Mouse (Mus musculus) neural tube, embryonic 11.5 days (tissue): Measurements from ENCODE around the gene Mrps6. TPM values are rescaled to one million over a fixed set of nuclear protein-coding genes. Genes with fewer than 3 reads are reported as not detected.
"Not testable (repeated sequence)": the region's sequence is repeated elsewhere in the genome, so short reads cannot be mapped to it uniquely, and the experiment has no call there.

ENCODE experiments used
- ATAC-seq: fragments of 200-750 bp; cut with Nextera tagmentation; 2 replicates; pipeline ENCODE4 v1.8.0; 2017; ENCODE audit warnings: moderate number of reproducible peaks, mild to moderate bottlenecking, moderate TSS enrichment, moderate library complexity; ENCODE audit not compliant: insufficient read depth, low FRiP score, low TSS enrichment
- DNase-seq: peaks from one replicate; pipeline ENCODE4 v3.0.0-alpha.2; 2015; ENCODE audit warnings: low spot score
- H3K27ac ChIP-seq: fragments of 300-500 bp; sonication (generic); 2 replicates; pipeline ENCODE4 v1.5.1; 2014; ENCODE audit warnings: low read depth, mild to moderate bottlenecking, low read length
- H3K27me3 ChIP-seq: fragments of 300-500 bp; sonication (generic); 2 replicates; pipeline ENCODE4 v1.6.1; 2014; ENCODE audit warnings: mild to moderate bottlenecking, low read length, mixed read lengths; ENCODE audit not compliant: control insufficient read depth, insufficient read depth
- H3K36me3 ChIP-seq: fragments of 300-500 bp; sonication (generic); 2 replicates; pipeline ENCODE4 v1.6.1; 2014; ENCODE audit warnings: mild to moderate bottlenecking, low read length, moderate library complexity, mixed read lengths; ENCODE audit not compliant: control insufficient read depth, insufficient read depth
- H3K4me1 ChIP-seq: fragments of 300-500 bp; sonication (generic); 2 replicates; pipeline ENCODE4 v1.6.1; 2014; ENCODE audit warnings: low read length, mixed read lengths; ENCODE audit not compliant: control insufficient read depth, insufficient read depth
- H3K4me2 ChIP-seq: fragments of 300-500 bp; sonication (generic); 2 replicates; pipeline ENCODE4 v1.6.1; 2014; ENCODE audit warnings: low read depth, mild to moderate bottlenecking, moderate library complexity
- H3K4me3 ChIP-seq: fragments of 300-500 bp; sonication (generic); 2 replicates; pipeline ENCODE4 v1.5.1; 2014; ENCODE audit warnings: low read depth, low read length
- H3K9ac ChIP-seq: fragments of 300-500 bp; sonication (generic); 2 replicates; pipeline ENCODE4 v1.6.1; 2014; ENCODE audit warnings: mild to moderate bottlenecking, low read length
- H3K9me3 ChIP-seq: fragments of 300-500 bp; sonication (generic); 2 replicates; pipeline ENCODE4 v1.6.1; 2016; ENCODE audit warnings: low read length; ENCODE audit not compliant: control insufficient read depth
- WGBS: fragments of 180-500 bp; shearing (Covaris S2); extraction: QIAGEN DNeasy Blood & Tissue Kit; methylation state at CpG from one replicate; pipeline ENCODE4 v1.1.7; 2014; 5-methylcytosine and 5-hydroxymethylcytosine counted together
- polyA plus RNA-seq: library from polyadenylated mRNA; unstranded; fragments of >200 nt; fragmentation: Nextera tagmentation; extraction: Ambion mirVana; gene quantifications from 2 replicates; pipeline ENCODE4 v1.2.1, GENCODE M21; 2014

Gene Mrps6
- polyA plus RNA-seq, 1 experiment from 2014 or later, result 127 TPM

DNA sequence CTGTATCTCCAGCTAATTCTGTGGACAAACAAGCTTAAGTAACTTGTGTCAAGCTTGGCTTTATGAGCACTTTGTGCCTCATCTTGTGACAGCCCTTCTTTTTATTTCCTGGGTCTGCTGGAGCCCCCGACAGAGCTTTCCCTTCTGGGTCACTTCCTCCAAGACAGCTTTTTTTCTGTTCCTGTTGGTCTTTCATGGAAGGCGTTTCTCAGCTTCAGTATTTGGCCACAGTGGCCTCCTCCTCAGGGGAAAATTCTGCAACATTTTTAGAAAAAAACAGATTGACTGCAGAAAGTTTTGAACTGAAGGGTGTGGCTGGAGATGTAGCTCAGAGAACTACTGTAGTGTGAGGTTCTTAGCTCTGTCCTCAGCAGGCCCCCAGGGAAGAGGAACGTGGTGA lies 31.2 kb downstream of the Mrps6 start:
- Histone ChIP-seq H3K9ac (no peak overlapping the region), H3K4me1 (no peaks in the 10 kb centered on the region; the same call in 1 of the 2 replicates), H3K27ac (no peak overlapping the region), H3K4me3 (no peak overlapping the region), H3K4me2 (no peak overlapping the region), H3K36me3 (no peaks in the 10 kb centered on the region), H3K9me3 (no peaks in the 10 kb centered on the region), H3K27me3 (no peaks in the 10 kb centered on the region)
- ATAC-seq (no peak), DNase-seq (no peak)
- WGBS, result 68% methylated on average over 3 of the region's 3 CpGs

DNA sequence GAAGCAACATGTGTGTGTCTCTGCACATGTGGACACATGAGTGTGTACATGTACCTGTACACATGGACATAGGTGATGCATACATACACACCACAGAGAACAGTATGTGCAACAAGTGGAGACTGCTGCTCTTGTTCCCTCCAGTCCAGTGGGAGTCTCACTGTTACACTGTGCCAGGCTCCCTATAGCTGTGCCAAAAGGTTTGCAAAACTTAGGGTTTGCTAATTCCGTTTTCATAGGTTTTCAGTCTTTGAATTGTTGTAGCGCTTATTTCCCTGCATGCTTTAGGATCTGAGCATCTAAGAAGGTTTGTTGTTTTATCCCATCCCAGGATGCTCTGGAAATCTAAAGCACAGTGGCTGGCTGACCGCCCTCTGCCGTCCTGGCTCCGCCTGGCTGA lies 33.8 kb downstream of the Mrps6 start:
- Histone ChIP-seq H3K27ac (no peak overlapping the region), H3K36me3 (no peaks in the 10 kb centered on the region), H3K4me1 (no peaks in the 10 kb centered on the region; the same call in 1 of the 2 replicates), H3K9ac (no peak overlapping the region), H3K4me3 (no peak overlapping the region), H3K27me3 (no peaks in the 10 kb centered on the region), H3K4me2 (no peak overlapping the region), H3K9me3 (no peaks in the 10 kb centered on the region)
- no peak for ATAC-seq
- DNase-seq, result no peak
- 87% methylated on average over 5 of the region's 5 CpGs for WGBS

DNA sequence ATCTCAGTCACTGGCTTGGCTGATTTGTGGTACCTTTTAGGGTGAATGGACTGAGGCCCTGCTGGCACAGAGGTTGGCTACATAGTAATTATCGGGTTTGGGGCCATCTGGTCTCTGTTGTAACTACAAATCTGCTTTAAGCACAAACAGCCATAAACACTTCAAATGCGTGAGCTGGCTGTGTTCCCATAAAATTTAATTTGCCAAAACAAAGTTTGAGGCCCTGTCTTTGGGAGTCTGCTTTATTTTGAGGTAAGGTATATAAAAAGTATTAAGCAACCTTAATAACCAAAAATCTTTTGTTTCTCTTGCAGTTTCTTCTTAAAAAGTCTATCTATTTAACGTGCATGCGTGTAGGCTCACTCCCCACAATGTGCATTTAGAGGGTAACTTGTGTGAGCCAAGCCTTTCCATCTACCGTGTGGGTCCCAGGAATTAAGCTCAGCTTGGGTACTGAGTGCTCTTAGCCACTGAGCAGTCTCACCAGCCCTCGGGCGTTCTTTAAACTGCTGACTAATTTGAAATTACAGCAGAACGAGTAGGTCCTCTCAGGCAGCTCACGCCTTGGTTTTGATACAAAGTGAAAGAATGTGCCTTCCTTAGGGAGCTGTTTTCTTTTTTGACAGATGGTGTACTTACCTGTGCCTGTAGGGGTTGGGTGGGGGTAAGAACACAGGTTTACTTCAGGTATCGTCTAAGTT lies 40.4 kb downstream of the Mrps6 start:
- Histone ChIP-seq H3K36me3 (no peaks in the 10 kb centered on the region), H3K27ac (no peak overlapping the region), H3K9ac (no peak overlapping the region), H3K4me3 (no peak overlapping the region), H3K4me1 (peaks cover 2% of the 10 kb centered on the region; the same call in 1 of the 2 replicates), H3K9me3 (no peaks in the 10 kb centered on the region), H3K4me2 (no peak overlapping the region), H3K27me3 (no peaks in the 10 kb centered on the region)
- WGBS, result 73% methylated on average over 10 of the region's 10 CpGs
- DNase-seq (no peak), ATAC-seq (no peak)

DNA sequence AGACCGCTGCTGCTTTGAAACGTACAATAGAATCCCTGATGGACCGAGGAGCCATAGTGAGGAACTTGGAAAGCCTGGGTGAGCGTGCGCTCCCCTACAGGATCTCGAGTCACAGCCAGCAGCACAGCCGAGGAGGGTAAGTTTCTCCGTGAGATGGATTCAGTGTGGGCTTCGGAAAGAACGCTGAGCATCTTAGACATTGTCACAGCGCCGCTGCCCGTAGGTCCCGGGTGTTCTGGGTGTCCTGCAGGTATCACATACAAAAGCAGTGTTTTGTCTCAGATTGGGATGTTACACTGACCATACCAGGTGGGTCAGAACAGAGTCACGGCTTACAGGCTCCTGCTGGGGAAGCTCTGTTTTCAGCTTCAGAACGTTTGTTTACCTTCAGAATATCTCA lies 41.5 kb downstream of the Mrps6 start:
- Histone ChIP-seq H3K27me3 (no peaks in the 10 kb centered on the region), H3K4me2 (no peak overlapping the region), H3K4me3 (no peak overlapping the region), H3K27ac (no peak overlapping the region), H3K9me3 (no peaks in the 10 kb centered on the region), H3K4me1 (peaks cover 2% of the 10 kb centered on the region; the same call in 1 of the 2 replicates), H3K9ac (no peak overlapping the region), H3K36me3 (no peaks in the 10 kb centered on the region)
- DNase-seq (no peak), ATAC-seq (no peak)
- WGBS, result 87% methylated on average over 16 of the region's 16 CpGs

DNA sequence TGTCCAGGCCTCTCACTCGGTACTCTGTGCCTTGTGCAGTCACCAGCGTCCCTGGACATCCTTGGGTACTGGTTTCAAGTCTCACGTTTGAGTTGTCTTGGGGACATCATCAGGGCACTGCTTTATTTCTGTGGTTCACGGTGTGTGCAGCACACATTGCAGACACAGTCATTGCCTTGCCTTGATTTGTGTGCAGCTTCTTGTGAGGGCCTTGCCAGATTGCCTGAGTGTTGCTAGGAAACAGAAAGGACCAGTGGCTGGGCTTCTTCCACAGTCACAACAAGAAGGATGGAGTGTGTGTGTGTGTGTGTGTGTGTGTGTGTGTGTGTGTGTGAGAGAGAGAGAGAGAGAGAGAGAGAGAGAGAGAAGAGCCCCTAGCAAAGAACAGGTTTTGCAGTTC lies 42.0 kb downstream of the Mrps6 start:
- 80% methylated on average over 4 of the region's 4 CpGs for WGBS
- no peaks in the 10 kb centered on the region for H3K36me3 ChIP-seq
- no peak overlapping the region for H3K4me3 ChIP-seq
- no peak overlapping the region for H3K27ac ChIP-seq
- H3K9me3 ChIP-seq, result no peaks in the 10 kb centered on the region
- no peaks in the 10 kb centered on the region for H3K27me3 ChIP-seq
- H3K4me2 ChIP-seq, result no peak overlapping the region
- ATAC-seq (peak; percentile 38; the same call in 1 of the 2 replicates), DNase-seq (no peak)
- H3K4me1 ChIP-seq, result peaks cover 2% of the 10 kb centered on the region; the same call in 1 of the 2 replicates
- no peak overlapping the region for H3K9ac ChIP-seq

DNA sequence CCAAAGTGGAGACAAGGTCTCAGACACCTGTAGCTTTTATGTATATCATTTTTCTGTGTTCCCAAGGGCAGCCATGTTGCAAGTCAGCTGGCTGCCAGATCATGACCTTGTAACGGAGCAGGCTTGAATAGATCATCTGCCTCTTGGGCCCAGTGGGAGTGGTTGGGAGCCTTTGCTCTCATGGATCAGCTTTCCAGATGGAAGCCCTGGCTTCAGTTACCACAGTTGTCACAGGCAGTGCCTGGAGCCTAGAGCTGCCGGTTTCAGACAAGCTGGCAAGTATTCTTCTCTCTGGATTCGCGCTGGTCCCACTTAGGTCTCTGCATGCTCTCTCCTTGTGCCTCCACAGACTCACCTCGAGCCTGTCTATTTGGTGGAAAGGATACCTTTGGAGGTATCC lies 44.0 kb downstream of the Mrps6 start:
- WGBS, result 83% methylated on average over 5 of the region's 5 CpGs
- H3K27ac ChIP-seq, result no peak overlapping the region
- H3K4me3 ChIP-seq, result no peak overlapping the region
- no peak overlapping the region for H3K4me2 ChIP-seq
- no peaks in the 10 kb centered on the region for H3K9me3 ChIP-seq
- no peak overlapping the region for H3K9ac ChIP-seq
- DNase-seq, result no peak
- H3K36me3 ChIP-seq, result no peaks in the 10 kb centered on the region
- ATAC-seq, result no peak
- H3K27me3 ChIP-seq, result no peaks in the 10 kb centered on the region
- peaks cover 2% of the 10 kb centered on the region; the same call in 1 of the 2 replicates for H3K4me1 ChIP-seq

DNA sequence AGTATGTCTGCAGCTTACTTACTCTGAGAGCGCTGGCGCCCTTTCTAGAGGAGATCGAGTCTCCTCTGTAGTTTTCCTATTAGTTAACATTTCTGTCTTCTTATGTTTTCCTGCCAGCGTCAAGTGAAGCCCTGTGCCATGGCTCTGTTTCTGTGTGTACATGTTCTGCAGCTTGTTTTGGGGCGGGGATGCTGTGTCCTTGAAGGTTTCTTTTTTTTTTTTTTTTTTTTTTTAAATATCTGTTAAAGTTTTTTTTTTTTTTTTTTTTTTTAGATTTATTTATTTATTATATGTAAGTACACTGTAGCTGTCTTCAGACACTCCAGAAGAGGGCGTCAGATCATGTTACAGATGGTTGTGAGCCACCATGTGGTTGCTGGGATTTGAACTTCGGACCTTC lies 44.9 kb downstream of the Mrps6 start:
- H3K9ac ChIP-seq, H3K4me2 ChIP-seq, H3K4me3 ChIP-seq, H3K9me3 ChIP-seq, H3K36me3 ChIP-seq, H3K27ac ChIP-seq, DNase-seq, ATAC-seq, H3K27me3 ChIP-seq, H3K4me1 ChIP-seq: not testable (repeated sequence)
- WGBS, result 93% methylated on average over 6 of the region's 7 CpGs

DNA sequence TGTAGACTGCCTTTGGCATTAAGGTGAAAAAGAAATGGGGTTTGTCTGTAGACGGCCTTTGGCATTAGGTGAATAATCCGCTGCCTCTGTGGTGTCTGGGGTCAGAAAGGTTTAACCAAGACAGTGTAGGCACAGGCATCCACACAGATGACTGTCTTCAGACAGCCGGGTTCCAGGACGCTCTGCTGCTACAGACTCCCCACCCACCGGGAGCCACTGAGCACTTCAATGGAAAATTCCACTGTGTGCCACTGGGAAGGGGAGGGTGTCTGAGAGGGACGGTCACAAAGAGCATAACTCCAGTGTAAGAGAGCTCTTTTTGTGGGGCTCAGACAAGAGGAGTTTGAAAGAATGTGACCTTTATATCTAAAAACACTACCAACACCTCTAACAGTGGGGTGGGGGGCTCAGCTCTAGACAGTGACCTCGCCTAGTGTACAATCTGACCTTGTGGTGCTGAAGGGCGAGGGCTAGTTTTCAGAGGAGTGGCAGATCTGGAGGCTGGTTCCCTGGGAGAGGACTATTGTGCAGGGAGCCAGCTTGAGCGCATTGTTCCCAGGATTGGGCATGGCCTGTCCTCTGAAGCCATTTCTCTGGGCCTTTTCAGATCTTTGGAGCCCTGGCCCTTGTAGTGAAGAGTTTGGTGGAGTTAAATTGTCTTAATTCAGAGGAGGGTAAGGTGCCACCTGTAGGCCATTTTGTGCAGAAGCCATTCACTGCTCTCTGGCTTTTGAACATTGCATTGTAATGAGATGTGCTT lies 45.7 kb downstream of the Mrps6 start:
- H3K4me3 ChIP-seq, result no peak overlapping the region
- no peaks in the 10 kb centered on the region for H3K36me3 ChIP-seq
- H3K27me3 ChIP-seq, result no peaks in the 10 kb centered on the region
- 0 out of 2 replicates have a peak overlapping the region, but pooled peaks have one; percentile 42 for H3K27ac ChIP-seq
- H3K9ac ChIP-seq, result no peak overlapping the region
- DNase-seq (no peak), ATAC-seq (no peak)
- 37% methylated on average over 9 of the region's 9 CpGs for WGBS
- H3K4me1 ChIP-seq, result peaks cover 2% of the 10 kb centered on the region; the same call in 1 of the 2 replicates
- H3K4me2 ChIP-seq, result no peak overlapping the region
- no peaks in the 10 kb centered on the region for H3K9me3 ChIP-seq

DNA sequence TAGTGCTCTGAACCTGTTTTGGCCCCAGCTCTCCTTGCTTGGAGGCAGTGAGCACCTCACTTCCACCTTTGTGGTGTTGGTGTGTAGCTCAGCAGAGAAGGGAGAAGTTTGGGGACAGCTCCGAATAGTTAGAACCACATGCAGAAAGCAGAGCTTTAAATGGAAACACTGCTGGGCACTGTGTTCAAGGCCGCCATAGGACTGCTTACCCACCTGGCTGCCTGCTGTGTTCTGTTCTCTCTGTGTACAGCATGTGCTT lies 46.2 kb downstream of the Mrps6 start:
- no peak overlapping the region for H3K4me3 ChIP-seq
- no peaks in the 10 kb centered on the region for H3K36me3 ChIP-seq
- H3K9me3 ChIP-seq, result no peaks in the 10 kb centered on the region
- WGBS, result 88% methylated on average over 2 of the region's 2 CpGs
- ATAC-seq, result no peak
- H3K4me1 ChIP-seq, result peaks cover 2% of the 10 kb centered on the region; the same call in 1 of the 2 replicates
- no peak overlapping the region for H3K4me2 ChIP-seq
- DNase-seq, result no peak
- H3K9ac ChIP-seq, result no peak overlapping the region
- H3K27ac ChIP-seq, result 0 out of 2 replicates have a peak overlapping the region, but pooled peaks have one; percentile 42
- H3K27me3 ChIP-seq, result no peaks in the 10 kb centered on the region
